Mouse (Mus musculus) E14TG2a.4 (cell line): ENCODE measurements around the gene Tfam.

Experiments used
- CTCF ChIP-seq: conservative IDR thresholded peaks from 2 replicates; pipeline ENCODE4 v1.5.1; 2014; ENCODE audit warnings: low read length
- NANOG ChIP-seq: IDR thresholded peaks from 2 replicates; pipeline ENCODE4 v1.6.1; 2014; ENCODE audit warnings: borderline replicate concordance, low read length, mixed read lengths

GRCm38 (mm10) chr10:71267511-71267910 lies 29.4 kb upstream of the Tfam start:
- TF ChIP-seq CTCF (no peak), NANOG (no peak)
